Mouse (Mus musculus) liver, adult (tissue): Measurements from ENCODE around the gene Limch1.

Source experiments
- GATA4 ChIP-seq: IDR thresholded peaks from 2 replicates; pipeline ENCODE4 v1.6.1; 2014; ENCODE audit warnings: mild to moderate bottlenecking, low read length; ENCODE audit not compliant: insufficient replicate concordance

Limch1 gene

DNA sequence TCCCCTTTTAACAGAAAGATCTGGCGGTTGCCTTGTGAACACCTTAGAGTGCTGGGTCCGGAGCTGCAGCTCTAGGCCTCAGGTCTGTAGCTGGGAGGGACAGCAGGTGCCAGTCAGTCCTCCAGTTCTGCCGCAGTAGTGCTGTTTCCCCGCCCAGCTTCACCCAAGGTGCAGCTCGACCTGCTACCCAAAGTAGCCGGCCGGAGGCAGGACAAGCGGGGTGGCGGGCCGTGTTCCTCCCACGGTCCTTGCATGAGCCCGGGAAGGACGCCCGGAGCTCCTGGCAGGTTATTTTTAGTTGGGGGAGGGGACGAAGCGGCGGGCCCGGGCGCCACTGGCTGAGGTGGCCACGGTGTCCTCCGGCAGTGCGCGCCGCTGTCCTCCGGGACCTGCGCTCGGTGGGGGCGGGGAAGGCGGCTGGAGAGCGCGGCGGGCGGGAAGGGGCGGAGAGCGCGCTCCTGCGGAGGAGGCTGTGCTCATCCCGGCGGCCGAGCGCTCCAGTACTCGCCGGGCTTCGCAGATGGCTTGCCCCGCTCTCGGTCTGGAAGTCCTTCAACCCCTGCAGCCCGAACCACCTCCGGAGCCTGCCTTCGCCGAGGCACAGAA is at the start of gene Limch1:
TSS of gene Limch1 (plus strand) at position 438 of the 606 bp plus-strand sequence.
- TF ChIP-seq GATA4 = no peak

DNA sequence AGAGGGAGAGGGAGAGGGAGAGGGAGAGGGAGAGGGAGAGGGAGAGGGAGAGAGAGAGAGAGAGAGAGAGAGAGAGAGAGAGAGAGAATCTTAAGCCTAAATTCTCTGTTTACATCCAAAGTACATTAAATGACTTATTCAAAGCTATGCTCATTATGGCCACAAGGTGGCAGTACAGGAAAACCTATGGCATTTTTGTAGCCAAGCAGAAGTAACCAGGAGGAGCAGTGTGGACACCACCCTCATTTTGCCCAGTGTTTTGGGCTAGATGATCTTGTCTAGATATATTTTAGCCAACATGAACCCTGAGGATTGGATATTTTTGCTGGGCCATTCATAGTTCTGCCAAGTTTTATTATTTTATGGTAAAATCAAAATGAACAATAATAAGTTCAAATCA is 48.5 kb upstream of the Limch1 start:
- TF ChIP-seq GATA4 = no peak

DNA sequence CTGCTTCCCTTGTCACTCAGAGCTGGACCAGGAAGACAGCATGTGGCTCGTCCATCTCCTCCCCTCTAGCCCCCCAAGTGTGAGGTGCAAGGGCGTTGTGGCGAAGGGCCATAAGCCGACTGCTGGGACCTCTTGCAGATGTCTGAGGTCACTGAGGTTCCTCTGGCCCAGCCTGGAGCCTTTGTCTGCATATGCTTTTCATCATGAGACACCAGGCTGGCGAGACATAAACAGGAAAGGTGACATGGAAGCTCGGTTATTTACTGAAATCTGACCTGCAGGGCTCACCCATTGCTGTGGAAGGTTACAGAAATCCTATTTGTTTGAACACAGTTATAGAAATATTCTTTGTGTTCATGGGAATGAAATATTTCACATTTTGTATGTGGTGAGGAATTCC is 45.7 kb upstream of the Limch1 start:
- TF ChIP-seq GATA4 = no peak

DNA sequence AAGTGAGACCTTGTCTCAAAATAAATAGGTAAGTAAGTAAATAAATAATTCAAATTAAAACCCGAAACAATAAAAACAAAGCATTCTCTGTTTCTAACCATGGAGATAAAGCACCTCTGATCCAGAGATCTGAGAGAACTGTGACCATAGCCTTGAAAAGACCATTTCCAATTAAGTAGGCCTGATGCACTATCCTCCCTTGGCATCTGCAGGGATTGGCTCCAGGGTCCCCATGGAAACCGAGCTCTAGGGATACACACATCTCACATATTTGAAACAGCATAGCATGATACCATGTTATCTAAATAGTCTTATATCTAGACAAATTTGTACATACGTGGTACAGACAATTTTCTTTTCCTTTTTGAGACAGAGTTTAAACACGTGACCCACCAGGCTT is 43.7 kb upstream of the Limch1 start:
- no peak for TF ChIP-seq GATA4

DNA sequence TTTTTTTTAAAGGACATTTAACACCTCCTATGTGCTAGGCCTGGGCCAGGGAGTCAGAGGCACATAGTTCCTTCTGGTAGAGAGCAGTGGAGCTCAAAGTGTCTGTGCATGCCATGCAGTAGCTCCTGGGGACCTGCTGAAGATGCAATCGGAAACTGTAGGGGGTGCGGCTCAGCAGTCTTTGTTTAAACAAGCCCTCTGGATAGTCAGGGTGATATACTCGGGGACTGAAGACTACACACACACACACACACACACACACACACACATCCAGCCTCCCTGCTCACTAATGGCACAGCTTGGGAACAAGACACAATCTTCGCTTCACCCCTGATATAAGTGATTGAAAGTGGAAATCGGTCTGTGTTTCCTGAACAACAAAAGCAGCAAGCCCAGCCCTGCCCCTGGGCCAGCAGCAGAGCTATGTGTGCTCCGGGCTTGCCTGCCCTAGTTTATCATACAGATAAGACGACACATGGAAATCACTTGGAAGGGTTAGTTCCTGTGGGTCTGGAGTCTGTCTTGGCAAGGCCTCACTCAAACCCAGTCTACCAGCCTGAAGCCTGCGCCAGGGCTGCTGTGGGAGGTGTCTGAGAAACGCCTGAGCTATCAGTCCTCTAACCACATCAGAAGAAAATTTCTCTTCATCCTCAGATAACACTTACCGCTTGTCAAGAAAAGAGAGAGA is 42.2 kb upstream of the Limch1 start:
- TF ChIP-seq GATA4 = 0 out of 2 replicates have a peak, but pooled peaks have one; percentile 9

DNA sequence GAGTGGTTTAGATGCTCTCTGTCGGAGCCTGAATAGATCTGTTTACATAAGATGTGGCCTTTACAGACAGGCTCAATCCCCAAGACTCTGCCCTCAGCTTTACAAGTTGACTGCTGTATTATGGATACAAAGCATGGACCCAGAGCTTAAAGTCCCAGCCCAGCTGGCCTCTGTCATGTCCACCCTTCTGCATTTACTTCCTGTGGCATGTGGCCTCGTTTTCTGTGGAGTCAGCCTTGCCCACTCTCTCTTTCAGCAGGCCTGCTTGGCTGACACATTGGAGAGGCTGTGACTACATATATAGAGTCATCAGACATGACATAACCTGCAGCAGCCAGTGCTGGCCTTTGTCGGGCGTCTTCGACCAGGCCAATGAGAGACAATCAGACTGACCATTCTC is 37.8 kb upstream of the Limch1 start:
- TF ChIP-seq GATA4 = no peak

DNA sequence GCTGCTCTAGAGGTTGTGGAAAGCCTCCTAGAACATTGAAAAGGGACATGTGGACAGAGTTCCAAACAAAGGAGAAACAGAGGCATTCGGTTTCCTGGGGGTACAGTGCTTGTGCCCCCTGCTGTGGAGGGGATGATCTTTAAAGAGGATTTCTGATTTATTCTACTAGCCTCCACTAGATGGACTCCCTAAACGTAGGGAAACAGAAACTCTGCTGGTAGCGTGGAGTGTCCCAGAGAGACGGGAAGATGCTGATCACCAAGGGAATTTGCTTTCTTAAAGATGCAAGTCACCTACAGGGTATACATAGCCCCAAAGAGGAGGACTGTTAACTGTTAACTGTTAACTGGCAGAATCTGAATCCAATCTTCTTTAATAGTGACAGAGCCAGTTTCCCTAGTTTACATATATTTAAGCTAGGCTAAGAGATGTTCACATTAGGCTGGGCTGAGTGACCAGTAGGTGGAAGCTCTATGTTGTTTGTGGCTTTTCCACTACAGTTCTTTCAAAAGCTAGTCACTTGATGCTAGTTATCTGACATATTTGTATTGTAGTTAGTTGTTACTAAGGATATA is 35.1 kb upstream of the Limch1 start:
- no peak for TF ChIP-seq GATA4

DNA sequence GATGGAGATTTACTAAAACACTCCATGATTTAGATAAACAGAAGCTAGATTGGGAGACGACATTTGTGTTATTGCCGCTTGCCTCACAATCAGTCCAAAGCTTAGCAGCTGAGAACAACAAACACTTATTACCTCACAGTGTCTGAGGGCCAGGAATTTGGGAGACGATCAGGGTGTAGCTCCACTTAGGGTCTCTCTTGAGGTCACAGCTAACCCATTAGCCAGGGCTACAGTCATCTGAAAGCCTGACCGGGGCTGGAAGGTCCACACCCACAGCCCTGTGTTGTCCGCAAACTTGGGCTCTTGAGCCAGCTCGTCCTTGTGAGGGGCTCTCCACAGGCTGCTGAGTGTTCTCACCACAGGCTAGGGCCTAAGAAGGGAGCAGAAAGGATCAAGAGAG is 32.8 kb upstream of the Limch1 start:
- no peak for TF ChIP-seq GATA4

DNA sequence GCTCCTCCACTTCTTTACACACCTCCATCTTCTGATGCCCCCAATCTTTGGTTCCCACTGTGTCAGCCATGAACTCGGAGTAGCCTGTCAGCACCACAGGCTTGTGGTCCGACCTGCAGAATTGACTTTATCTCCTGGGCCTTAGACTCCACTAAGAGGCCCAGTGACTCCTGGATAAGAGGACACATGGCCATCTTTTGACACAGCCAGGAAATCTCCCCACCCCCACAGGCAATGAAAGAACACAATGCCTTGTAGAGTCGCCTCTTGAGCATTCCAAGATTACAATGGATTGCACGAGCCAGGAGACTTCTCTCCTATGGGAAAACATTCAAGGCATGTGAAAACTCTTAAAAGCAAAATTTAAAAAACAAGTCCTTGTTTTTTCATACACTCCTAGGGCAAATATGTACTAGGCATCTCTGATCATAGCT is 30.1 kb upstream of the Limch1 start:
- TF ChIP-seq GATA4 = no peak

DNA sequence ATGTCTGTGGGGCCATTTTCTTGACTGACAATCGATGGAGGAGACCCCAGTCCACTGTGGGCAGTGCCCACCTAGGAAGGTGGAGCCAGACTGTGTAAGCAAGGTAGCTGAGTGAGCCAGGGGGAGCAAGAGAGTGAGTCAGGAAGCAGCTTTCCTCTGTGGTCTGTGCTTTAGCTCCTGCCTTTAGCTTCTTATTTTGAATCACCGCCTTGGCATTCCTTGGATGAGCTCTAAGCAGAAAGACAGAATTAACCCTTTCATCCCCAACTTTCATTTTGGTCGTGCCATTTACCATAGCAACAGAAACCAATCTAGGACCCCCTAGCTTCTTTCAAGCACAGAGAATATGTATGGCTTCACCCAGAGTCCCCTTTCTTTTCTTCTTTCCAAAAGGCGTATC is 27.7 kb upstream of the Limch1 start:
- no peak for TF ChIP-seq GATA4

DNA sequence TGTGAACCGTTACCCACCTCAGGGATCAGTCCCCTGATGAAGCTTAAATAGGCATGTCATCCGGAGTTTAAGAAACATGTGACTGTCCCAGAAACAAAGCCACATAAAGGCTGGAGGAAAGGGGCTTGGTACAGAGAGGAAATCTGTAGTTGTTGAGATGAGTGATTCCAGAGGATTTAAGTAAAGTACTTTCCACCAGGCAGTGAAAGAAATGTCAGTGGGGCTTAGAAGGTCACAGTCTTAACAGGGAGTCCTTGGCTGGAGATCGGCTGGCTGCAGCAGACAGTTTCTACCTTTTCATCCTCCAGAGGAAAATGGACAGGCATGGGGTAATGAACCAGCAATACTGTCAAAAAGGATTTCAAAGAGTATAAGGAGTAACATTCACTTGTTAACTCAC is 27.2 kb upstream of the Limch1 start:
- TF ChIP-seq GATA4 = no peak

DNA sequence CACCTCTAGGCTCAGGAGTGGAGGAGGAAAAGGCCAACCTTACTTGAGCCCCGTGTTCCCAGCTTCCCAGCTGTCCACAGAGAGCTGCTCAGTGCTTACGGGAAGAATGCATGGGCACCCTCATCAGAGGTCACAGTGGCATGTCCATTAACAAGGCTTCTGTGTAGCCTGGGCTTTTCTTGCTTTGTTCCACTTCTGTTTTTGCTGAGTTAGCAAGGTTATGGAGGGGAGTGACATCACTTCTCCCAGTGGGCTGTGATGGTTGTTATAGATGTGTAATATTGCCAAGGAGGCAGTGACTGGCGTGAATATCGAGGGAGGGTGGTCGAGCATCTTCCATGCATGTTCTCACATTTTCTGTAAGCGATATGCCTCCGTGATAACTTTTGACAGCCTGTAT is 26.7 kb upstream of the Limch1 start:
- no peak for TF ChIP-seq GATA4

DNA sequence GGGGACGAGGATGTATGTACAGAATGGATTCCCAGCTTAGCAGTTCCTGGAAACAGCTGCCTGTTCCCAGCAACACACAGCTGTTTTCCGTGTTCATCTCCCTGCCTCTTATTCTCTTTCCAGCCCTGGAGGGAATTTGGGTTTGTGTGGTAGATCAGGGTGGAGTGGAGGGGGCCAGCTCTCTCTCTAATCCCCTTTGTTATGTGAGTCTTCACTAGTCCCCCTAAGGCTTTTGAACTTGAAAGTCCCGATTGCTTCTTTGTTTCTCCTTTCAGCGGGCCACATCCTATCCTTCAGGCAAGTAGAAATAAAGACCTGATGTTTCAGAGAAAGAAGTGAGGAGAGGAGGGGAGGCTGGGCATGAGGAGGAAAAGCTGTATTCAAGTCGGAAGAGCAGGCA is 24.7 kb upstream of the Limch1 start:
- TF ChIP-seq GATA4 = no peak

DNA sequence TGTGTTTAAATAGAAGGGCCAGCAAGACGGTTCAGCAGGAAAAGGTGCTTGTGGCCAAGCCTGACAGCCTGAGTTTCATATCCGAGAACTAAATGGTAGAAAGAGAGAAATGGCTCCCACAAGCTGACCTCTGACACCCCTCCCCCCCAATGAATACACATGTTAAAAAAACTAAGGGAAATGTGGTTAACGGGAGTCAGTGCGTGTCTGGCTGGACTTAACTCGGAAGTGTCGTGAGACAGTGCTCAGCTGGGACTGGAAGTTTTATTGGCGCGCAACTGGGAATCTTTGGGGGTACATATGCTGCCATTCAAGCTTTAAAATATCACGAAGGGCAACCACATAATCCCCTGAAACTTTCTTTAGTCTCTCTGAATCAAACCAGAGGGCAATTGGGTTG is 23.0 kb upstream of the Limch1 start:
- TF ChIP-seq GATA4 = no peak

DNA sequence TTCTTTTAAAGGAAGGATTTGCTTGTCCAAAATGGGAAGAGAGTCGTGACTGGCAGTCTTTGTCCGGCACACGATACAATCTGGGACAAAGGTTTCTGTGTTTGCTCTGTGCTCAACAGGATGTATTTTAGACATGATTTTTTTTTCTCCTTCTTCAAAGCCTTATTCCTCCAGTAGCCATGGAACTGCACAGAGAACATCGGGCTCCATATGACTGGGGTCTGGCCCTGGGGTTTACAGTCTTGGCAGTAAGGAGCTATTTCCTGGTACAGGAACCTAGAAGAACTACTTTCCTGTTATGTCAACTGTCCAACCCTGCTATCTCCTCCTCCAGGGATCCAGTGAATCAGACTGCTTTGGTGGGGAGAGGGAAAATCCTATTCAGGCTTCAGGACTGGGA is 22.6 kb upstream of the Limch1 start:
- TF ChIP-seq GATA4 = no peak

DNA sequence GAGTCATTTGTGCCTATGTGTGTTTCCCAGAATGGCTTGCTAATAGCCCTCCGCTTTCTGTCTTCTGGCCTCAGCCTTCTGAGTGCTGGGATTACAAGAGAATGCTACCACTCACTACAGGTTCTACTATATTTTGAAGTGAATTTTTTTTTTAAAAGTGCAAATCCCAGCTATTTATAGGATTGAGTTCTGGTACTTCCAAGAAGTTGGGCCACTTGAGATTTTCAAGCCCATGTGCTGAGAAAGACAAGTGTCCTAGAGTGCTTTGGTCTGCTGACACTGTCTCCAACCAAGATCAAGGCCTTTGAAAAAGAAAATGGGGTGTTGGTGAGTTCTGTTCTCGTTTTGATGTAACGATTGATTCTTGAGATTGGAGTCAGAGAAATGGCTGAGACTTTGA is 22.0 kb upstream of the Limch1 start:
- no peak for TF ChIP-seq GATA4

DNA sequence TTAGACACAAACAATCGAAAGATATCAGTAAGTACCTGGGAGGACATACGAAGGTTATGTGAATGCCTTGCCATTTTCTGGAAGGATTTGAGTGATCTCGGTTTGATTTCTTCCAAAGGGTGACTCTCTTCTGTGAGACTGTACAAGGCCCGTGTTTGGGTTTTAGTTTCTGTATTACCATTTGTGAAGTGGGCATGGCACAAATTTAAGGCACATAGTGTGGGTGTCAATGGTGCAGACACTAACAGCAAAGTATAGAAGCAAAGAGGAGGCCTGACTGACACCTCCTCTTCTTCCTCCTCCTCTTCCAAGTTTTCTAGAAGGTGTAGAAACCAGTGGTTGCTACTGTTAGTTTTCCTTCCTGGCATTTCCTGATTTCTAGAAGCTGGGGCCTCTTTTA is 16.3 kb upstream of the Limch1 start:
- TF ChIP-seq GATA4 = no peak
